Mouse (Mus musculus): ENCODE measurements around the gene Ktn1.

The Ktn1 gene

GRCm38 (mm10) chr14:47648218-47648617 is at the start of gene Ktn1:
Gene Ktn1, plus strand, starts transcription at chr14:47648448.
- in situ Hi-C loops (cut with MboI, MseI) = no loop called here

- in situ Hi-C loops (cut with MboI, MseI) = loop anchor here in 1 of 2 experiments (10.0 kb wide), 1 partner anchor 1292 kb away; no protein-coding TSS in a partner anchor
Observed at GRCm38 (mm10) chr14:47613254-47613653, 35.0 kb upstream of the Ktn1 start.

- in situ Hi-C loops (cut with MboI, MseI) = loop anchor here in 1 of 2 experiments (10.0 kb wide), 1 partner anchor 1286 kb away; no protein-coding TSS in a partner anchor
Observed at GRCm38 (mm10) chr14:47618891-47619290, 29.4 kb upstream of the Ktn1 start.

- in situ Hi-C loops (cut with MboI, MseI) = no loop called here
Observed at GRCm38 (mm10) chr14:47621901-47622300, 26.3 kb upstream of the Ktn1 start.

- in situ Hi-C loops (cut with MboI, MseI) = no loop called here
Observed at GRCm38 (mm10) chr14:47624837-47625236, 23.4 kb upstream of the Ktn1 start.

- in situ Hi-C loops (cut with MboI, MseI) = no loop called here
Observed at GRCm38 (mm10) chr14:47626143-47626542, 22.1 kb upstream of the Ktn1 start.

GRCm38 (mm10) chr14:47626812-47627211 is 21.4 kb upstream of the Ktn1 start:
- in situ Hi-C loops (cut with MboI, MseI) = no loop called here

- in situ Hi-C loops (cut with MboI, MseI) = no loop called here
Observed at GRCm38 (mm10) chr14:47627360-47627759, 20.9 kb upstream of the Ktn1 start.

- in situ Hi-C loops (cut with MboI, MseI) = no loop called here
Observed at GRCm38 (mm10) chr14:47632419-47632818, 15.8 kb upstream of the Ktn1 start.

- in situ Hi-C loops (cut with MboI, MseI) = no loop called here
Observed at GRCm38 (mm10) chr14:47634410-47634809, 13.8 kb upstream of the Ktn1 start.

GRCm38 (mm10) chr14:47634846-47635245 is 13.4 kb upstream of the Ktn1 start:
- in situ Hi-C loops (cut with MboI, MseI) = no loop called here

- in situ Hi-C loops (cut with MboI, MseI) = no loop called here
Observed at GRCm38 (mm10) chr14:47638316-47638895, 9.8 kb upstream of the Ktn1 start.

- in situ Hi-C loops (cut with MboI, MseI) = no loop called here
Observed at GRCm38 (mm10) chr14:47645620-47646019, 2.6 kb upstream of the Ktn1 start.

- in situ Hi-C loops (cut with MboI, MseI) = no loop called here
Observed at GRCm38 (mm10) chr14:47646246-47646645, 2.0 kb upstream of the Ktn1 start.

GRCm38 (mm10) chr14:47646696-47647516 is 1.3 kb upstream of the Ktn1 start:
- in situ Hi-C loops (cut with MboI, MseI) = no loop called here

GRCm38 (mm10) chr14:47648706-47649630 is 720 bp downstream of the Ktn1 start:
- in situ Hi-C loops (cut with MboI, MseI) = no loop called here

- in situ Hi-C loops (cut with MboI, MseI) = no loop called here
Observed at GRCm38 (mm10) chr14:47649631-47650337, 1.5 kb downstream of the Ktn1 start.

GRCm38 (mm10) chr14:47650338-47650720 is 2.1 kb downstream of the Ktn1 start:
- in situ Hi-C loops (cut with MboI, MseI) = no loop called here

GRCm38 (mm10) chr14:47651272-47651671 is 3.0 kb downstream of the Ktn1 start:
- in situ Hi-C loops (cut with MboI, MseI) = no loop called here

- in situ Hi-C loops (cut with MboI, MseI) = no loop called here
Observed at GRCm38 (mm10) chr14:47655444-47655843, 7.2 kb downstream of the Ktn1 start.

GRCm38 (mm10) chr14:47663844-47664469 is 15.7 kb downstream of the Ktn1 start:
- in situ Hi-C loops (cut with MboI, MseI) = no loop called here

All from T-helper 17 cell (primary cell).